Mouse (Mus musculus) frontal cortex, postnatal 10 days (tissue): ENCODE data around the gene Cnga2.
"Not testable (repeated sequence)": the region's sequence is repeated elsewhere in the genome, so short reads cannot be mapped to it uniquely, and the experiment has no call there.

Experiments used
- DNase-seq, 2 experiments: peaks; one replicate each; pipeline ENCODE4 v3.0.0; 2022; ENCODE audit warnings: low spot score in 2 of 2, mixed read lengths in 1 of 2

Cnga2 gene

GRCm38 (mm10) chrX:71991549-71991948, at the start of gene Cnga2:
Cnga2 (plus strand) TSS chrX:71991849.
- no peak for DNase-seq

GRCm38 (mm10) chrX:71946631-71947030, 45.0 kb upstream of the Cnga2 start:
- no peak for DNase-seq

GRCm38 (mm10) chrX:71958366-71958765, 33.3 kb upstream of the Cnga2 start:
- no peak for DNase-seq

- DNase-seq: peak in 1 of 2 experiments; percentile 26
These were observed 29.3 kb upstream of the Cnga2 start, which contains the start of gene Prrg3 for GRCm38 (mm10) chrX:71962073-71963051. Prrg3 (plus strand) TSS chrX:71962624.

- no peak for DNase-seq
These were observed 28.3 kb upstream of the Cnga2 start for GRCm38 (mm10) chrX:71963275-71963912.

GRCm38 (mm10) chrX:71968216-71968615, 23.4 kb upstream of the Cnga2 start:
- DNase-seq: no peak

- DNase-seq: no peak
These were observed 22.8 kb upstream of the Cnga2 start for GRCm38 (mm10) chrX:71968816-71969215.

GRCm38 (mm10) chrX:71971325-71971724, 20.3 kb upstream of the Cnga2 start:
- no peak for DNase-seq

GRCm38 (mm10) chrX:71972686-71973085, 19.0 kb upstream of the Cnga2 start, which contains the start of gene Fate1:
Fate1 (plus strand) TSS chrX:71972986.
- no peak for DNase-seq

GRCm38 (mm10) chrX:71977681-71978080, 14.0 kb upstream of the Cnga2 start:
- not testable (repeated sequence) for DNase-seq

GRCm38 (mm10) chrX:71980443-71980842, 11.2 kb upstream of the Cnga2 start:
- DNase-seq: no peak

GRCm38 (mm10) chrX:71981322-71981721, 10.3 kb upstream of the Cnga2 start:
- no peak for DNase-seq

- DNase-seq: no peak
These were observed 8.4 kb upstream of the Cnga2 start for GRCm38 (mm10) chrX:71983205-71983604.

- no peak for DNase-seq
These were observed 7.9 kb upstream of the Cnga2 start for GRCm38 (mm10) chrX:71983775-71984174.

GRCm38 (mm10) chrX:71995972-71996371, 4.3 kb downstream of the Cnga2 start:
- no peak for DNase-seq

- no peak for DNase-seq
These were observed 18.3 kb downstream of the Cnga2 start for GRCm38 (mm10) chrX:72009930-72010329.

- peak; percentile 9 to 32 for DNase-seq
These were observed 20.6 kb downstream of the Cnga2 start for GRCm38 (mm10) chrX:72012236-72012635.

GRCm38 (mm10) chrX:72012804-72013203, 21.2 kb downstream of the Cnga2 start:
- peak in 1 of 2 experiments; percentile 26 for DNase-seq

GRCm38 (mm10) chrX:72022241-72022640, 30.6 kb downstream of the Cnga2 start:
- no peak for DNase-seq

GRCm38 (mm10) chrX:72022750-72023398, 31.2 kb downstream of the Cnga2 start:
- no peak for DNase-seq

- DNase-seq: no peak
These were observed 31.9 kb downstream of the Cnga2 start for GRCm38 (mm10) chrX:72023542-72023941.

- DNase-seq: no peak
These were observed 52.4 kb downstream of the Cnga2 start for GRCm38 (mm10) chrX:72044056-72044455.
